Mouse (Mus musculus) stomach, embryonic 14.5 days (tissue): Measurements from ENCODE around the gene Dguok. TPM values are rescaled to one million over a fixed set of nuclear protein-coding genes. Genes with fewer than 3 reads are reported as not detected.
A peak's percentile ranks its signal among the peaks of the same experiment; 100 is the strongest.

ENCODE experiments used
- ATAC-seq: fragments of 200-750 bp; cut with Nextera tagmentation; 2 replicates; pipeline ENCODE4 v1.8.0; 2017; ENCODE audit warnings: low read depth, moderate TSS enrichment; ENCODE audit not compliant: insufficient number of reproducible peaks, insufficient read depth, low FRiP score
- H3K27ac ChIP-seq: fragments of 300-500 bp; sonication (generic); 2 replicates; pipeline ENCODE4 v1.5.1; 2014; ENCODE audit warnings: mild to moderate bottlenecking, low read length, moderate library complexity, mixed read lengths
- H3K27me3 ChIP-seq: fragments of 300-500 bp; sonication (generic); 2 replicates; pipeline ENCODE4 v1.6.1; 2014; ENCODE audit warnings: low read length, control low read depth, mixed read lengths; ENCODE audit not compliant: control insufficient read depth, insufficient read depth
- H3K36me3 ChIP-seq: fragments of 300-500 bp; sonication (generic); 2 replicates; pipeline ENCODE4 v1.6.1; 2014; ENCODE audit warnings: mild to moderate bottlenecking, control low read depth, low read length, moderate library complexity, mixed read lengths; ENCODE audit not compliant: control insufficient read depth, insufficient read depth
- H3K4me1 ChIP-seq: fragments of 300-500 bp; sonication (generic); 2 replicates; pipeline ENCODE4 v1.6.1; 2014; ENCODE audit warnings: low read length, control low read depth, mixed read lengths; ENCODE audit not compliant: control insufficient read depth, insufficient read depth
- H3K4me2 ChIP-seq: fragments of 300-500 bp; sonication (generic); replicated peaks from 2 replicates; pipeline ENCODE4 v1.6.1; 2014; ENCODE audit warnings: low read depth, low read length, control low read depth
- H3K4me3 ChIP-seq: fragments of 300-500 bp; sonication (generic); 2 replicates; pipeline ENCODE4 v1.5.1; 2014; ENCODE audit warnings: low read depth, low read length, control low read depth
- H3K9ac ChIP-seq: fragments of 300-500 bp; sonication (generic); replicated peaks from 2 replicates; pipeline ENCODE4 v1.6.1; 2014; ENCODE audit warnings: low read depth, mild to moderate bottlenecking, control low read depth, low read length, moderate library complexity, mixed read lengths
- H3K9me3 ChIP-seq: fragments of 300-500 bp; sonication (generic); 2 replicates; pipeline ENCODE4 v1.6.1; 2016; ENCODE audit warnings: low read depth, low read length, control low read depth; ENCODE audit not compliant: control insufficient read depth
- WGBS: fragments of 180-500 bp; shearing (Covaris S2); extraction: QIAGEN DNeasy Blood & Tissue Kit; methylation state at CpG from one replicate; pipeline ENCODE4 v1.1.7; 2014; 5-methylcytosine and 5-hydroxymethylcytosine counted together
- polyA plus RNA-seq: library from polyadenylated mRNA; unstranded; fragments of >200 nt; fragmentation: Nextera tagmentation; extraction: Ambion mirVana; gene quantifications from 2 replicates; pipeline ENCODE4 v1.2.1, GENCODE M21; 2014

Gene Dguok
- polyA plus RNA-seq, 1 experiment from 2014 or later, result 95.0 TPM

DNA sequence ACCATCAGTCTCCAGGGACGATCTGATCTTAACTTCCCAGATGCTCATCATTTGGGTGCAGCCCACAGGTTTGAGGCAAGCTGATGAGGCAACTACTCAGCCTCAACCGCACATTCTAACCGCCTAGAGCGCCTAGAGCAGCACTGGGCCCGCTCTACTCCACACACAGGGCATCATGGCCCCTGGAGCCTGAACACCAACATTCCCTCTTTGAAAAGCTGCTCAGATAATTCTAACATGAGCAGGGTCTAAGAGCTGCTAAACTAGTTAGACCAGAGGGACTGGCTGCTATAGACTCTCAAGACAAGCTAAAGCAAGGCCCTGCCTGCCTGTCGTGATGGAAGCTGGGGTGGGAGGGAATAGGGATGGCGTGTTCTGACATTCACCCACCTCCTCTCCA, 73.8 kb downstream of the Dguok start:
- peak; percentile 66; the same call in 1 of the 2 replicates for ATAC-seq
- H3K36me3 ChIP-seq, result peaks cover 23% of the 10 kb centered on the region; the same call in 1 of the 2 replicates
- no peaks in the 10 kb centered on the region for H3K9me3 ChIP-seq
- H3K27me3 ChIP-seq, result no peaks in the 10 kb centered on the region
- no peak overlapping the region for H3K9ac ChIP-seq
- no peak overlapping the region for H3K4me2 ChIP-seq
- peaks cover 40% of the 10 kb centered on the region; the same call in 1 of the 2 replicates for H3K4me1 ChIP-seq
- no peak overlapping the region for H3K4me3 ChIP-seq
- 67% methylated on average over 7 of the region's 7 CpGs for WGBS
- peak overlapping the region; percentile 24; the same call in 1 of the 2 replicates for H3K27ac ChIP-seq

Other genes with a start within 250 kb of the Dguok start
- 32.4 and 34.3 TPM in 2 replicates for gene Mthfd2, start 181.1 kb downstream of the Dguok start, polyA plus RNA-seq
- 78.5 and 81.2 TPM in 2 replicates for gene Mob1a, start 181.0 kb downstream of the Dguok start, polyA plus RNA-seq
- gene Bola3, start 157.8 kb downstream of the Dguok start, polyA plus RNA-seq, result 118 and 123 TPM in 2 replicates
- 43.7 and 49.2 TPM in 2 replicates for gene Tet3, start 47.9 kb downstream of the Dguok start, polyA plus RNA-seq
- 1,372 and 1,469 TPM in 2 replicates for gene Actg2, start 29.3 kb upstream of the Dguok start, polyA plus RNA-seq
- 28.0 and 28.3 TPM in 2 replicates for gene Stambp, start 65.8 kb upstream of the Dguok start, polyA plus RNA-seq
- not detected in 2 replicates for gene Clec4f, start 149.2 kb upstream of the Dguok start, polyA plus RNA-seq
- not detected in 2 replicates for gene Cd207, start 170.9 kb upstream of the Dguok start, polyA plus RNA-seq
- not detected in 2 replicates for gene Vax2, start 204.3 kb upstream of the Dguok start, polyA plus RNA-seq
- 0.42 and 0.45 TPM in 2 replicates for gene Atp6v1b1, start 236.0 kb upstream of the Dguok start, polyA plus RNA-seq